Mouse (Mus musculus) adrenal gland, adult 8-10 months (tissue): Measurements from ENCODE around the gene Gm4567. TPM values are rescaled to one million over a fixed set of nuclear protein-coding genes. Genes with fewer than 3 reads are reported as not detected.
"Not testable (repeated sequence)": the region's sequence is repeated elsewhere in the genome, so short reads cannot be mapped to it uniquely, and the experiment has no call there.

ENCODE experiments used
- DNase-seq: peaks from one replicate; pipeline ENCODE4 v3.0.0; 2022
- total RNA-seq, 4 experiments: library from RNA; stranded (reverse); gene quantifications; 2 replicates each; pipeline ENCODE4 v1.2.4; 2022

Gm4567 gene
- not detected for total RNA-seq

- DNase-seq: not testable (repeated sequence)
These were observed at the start of gene Gm4567 for GRCm38 (mm10) chr7:22719610-22720009. Gene Gm4567, minus strand, starts transcription at chr7:22719710.

GRCm38 (mm10) chr7:22761397-22761796, 41.9 kb upstream of the Gm4567 start, which contains the start of gene Vmn1r157:
Gene Vmn1r157, plus strand, starts transcription at chr7:22761697.
- not testable (repeated sequence) for DNase-seq

GRCm38 (mm10) chr7:22692217-22692616, 27.3 kb downstream of the Gm4567 start, which contains the start of gene Gm8693:
Gene Gm8693, minus strand, starts transcription at chr7:22692317.
- not testable (repeated sequence) for DNase-seq

Other genes starting within 250 kb of the Gm4567 start
- not detected for gene Vmn1r151, start 220.0 kb downstream of the Gm4567 start, total RNA-seq
- gene Vmn1r152, start 196.7 kb downstream of the Gm4567 start, total RNA-seq: not detected
- not detected for gene Gm8677, start 184.8 kb downstream of the Gm4567 start, total RNA-seq
- gene Gm4201, start 154.4 kb downstream of the Gm4567 start, total RNA-seq: not detected
- not detected for gene Gm4565, start 131.6 kb downstream of the Gm4567 start, total RNA-seq
- not detected for gene Vmn1r155, start 61.7 kb downstream of the Gm4567 start, total RNA-seq
- not detected for gene Gm8693, start 27.4 kb downstream of the Gm4567 start, total RNA-seq
- gene Vmn1r157, start 42.0 kb upstream of the Gm4567 start, total RNA-seq: not detected
- gene Vmn1r158, start 71.1 kb upstream of the Gm4567 start, total RNA-seq: not detected
- gene Vmn1r159, start 123.9 kb upstream of the Gm4567 start, total RNA-seq: not detected
- not detected for gene Vmn1r160, start 151.5 kb upstream of the Gm4567 start, total RNA-seq